Comparison of ENCODE assay signal across 13 mouse cellular contexts in genomic region chr4:121051863-121052262, GRCm38 (mm10). TPM values are rescaled to one million over a fixed set of nuclear protein-coding genes. Genes with fewer than 3 reads are reported as not detected.
DNase-seq lines count a peak whose midpoint lies in the region; ATAC-seq lines count a peak whose summit lies in the region.
"Had no signal": no experiment of that assay in that cellular context is flagged by ENCODE, and none has a peak within 500 bp of the region (broad histone marks: within the 10 kb centered on the region; RNA-seq: fewer than 3 reads in every experiment).

No protein-coding gene starts in this region.

- no peaks in the 10 kb centered on the region for H3K9me3 ChIP-seq in heart, embryonic 13.5 days
- no peaks in the 10 kb centered on the region for H3K9me3 ChIP-seq in midbrain, embryonic 14.5 days (ENCODE audit: control insufficient read depth, low read length)
- no peaks in the 10 kb centered on the region for H3K9me3 ChIP-seq in midbrain, embryonic 15.5 days
- no peaks in the 10 kb centered on the region for H3K9me3 ChIP-seq in hindbrain, embryonic 14.5 days (ENCODE audit: control insufficient read depth, low read length)
- H3K9me3 ChIP-seq: embryonic facial prominence, embryonic 12.5 days had no signal

- peaks cover 14% of the 10 kb centered on the region for H3K4me1 ChIP-seq in heart, embryonic 13.5 days
- H3K4me1 ChIP-seq in midbrain, embryonic 14.5 days (ENCODE audit: control insufficient read depth, insufficient read depth, low read length) = no peaks in the 10 kb centered on the region
- H3K4me1 ChIP-seq in midbrain, embryonic 15.5 days = peaks cover 7% of the 10 kb centered on the region; the same call in 1 of the 2 replicates
- peaks cover 10% of the 10 kb centered on the region; the same call in 1 of the 2 replicates for H3K4me1 ChIP-seq in hindbrain, embryonic 14.5 days (replicated peaks; ENCODE audit: control insufficient read depth, insufficient read depth, low read length)
- H3K4me1 ChIP-seq: embryonic facial prominence, embryonic 12.5 days had no signal

- H3K36me3 ChIP-seq in heart, embryonic 13.5 days = no peaks in the 10 kb centered on the region; the same call in 1 of the 2 replicates
- 0 out of 2 replicates have a peak, but pooled peaks cover 3% of the 10 kb centered on the region for H3K36me3 ChIP-seq in midbrain, embryonic 14.5 days (ENCODE audit: control insufficient read depth, insufficient read depth, low read length)
- H3K36me3 ChIP-seq in midbrain, embryonic 15.5 days (replicated peaks) = no peaks in the 10 kb centered on the region
- peaks cover 4% of the 10 kb centered on the region; the same call in 1 of the 2 replicates for H3K36me3 ChIP-seq in hindbrain, embryonic 14.5 days (replicated peaks; ENCODE audit: control insufficient read depth, insufficient read depth)

- peaks cover 23% of the 10 kb centered on the region for H3K27me3 ChIP-seq in heart, embryonic 13.5 days (replicated peaks)
- H3K27me3 ChIP-seq in midbrain, embryonic 14.5 days (ENCODE audit: control insufficient read depth, insufficient read depth, low read length) = no peaks in the 10 kb centered on the region
- peaks cover 7% of the 10 kb centered on the region; the same call in 1 of the 2 replicates for H3K27me3 ChIP-seq in midbrain, embryonic 15.5 days (replicated peaks)
- 0 out of 2 replicates have a peak, but pooled peaks cover 3% of the 10 kb centered on the region for H3K27me3 ChIP-seq in hindbrain, embryonic 14.5 days (ENCODE audit: control insufficient read depth, insufficient read depth, low read length)

- H3K4me3 ChIP-seq in heart, embryonic 13.5 days = no peak overlapping the region
- H3K4me3 ChIP-seq in midbrain, embryonic 14.5 days (replicated peaks; ENCODE audit: low read depth, low read length) = no peak overlapping the region
- H3K4me3 ChIP-seq in midbrain, embryonic 15.5 days = no peak overlapping the region
- H3K4me3 ChIP-seq in hindbrain, embryonic 14.5 days (replicated peaks; ENCODE audit: low read length) = no peak overlapping the region; the same call in 1 of the 2 replicates

- WGBS in heart, embryonic 13.5 days = 28% methylated on average over 4 of the region's 4 CpGs
- WGBS in midbrain, embryonic 14.5 days = 20% methylated on average over 4 of the region's 4 CpGs
- WGBS in midbrain, embryonic 15.5 days = 25% methylated on average over 4 of the region's 4 CpGs
- WGBS in hindbrain, embryonic 14.5 days = 24% methylated on average over 4 of the region's 4 CpGs

- DNase-seq in heart, postnatal 36 days = no peak
- DNase-seq in midbrain, embryonic 14.5 days = peak; percentile 29
- no peak for DNase-seq in hindbrain, embryonic 14.5 days (ENCODE audit: low spot score)
- DNase-seq in gastrocnemius, adult 18-20 months (ENCODE audit: low spot score) = no peak
- DNase-seq: lung, postnatal 10 days had no signal

- intact Hi-C loops in heart, postnatal 36 days (cut with DNase I) = no loop called here

- no peak overlapping the region for H3K27ac ChIP-seq in heart, embryonic 13.5 days (replicated peaks)
- no peak overlapping the region for H3K27ac ChIP-seq in midbrain, embryonic 14.5 days (replicated peaks; ENCODE audit: low read depth, low read length)
- no peak overlapping the region for H3K27ac ChIP-seq in midbrain, embryonic 15.5 days
- H3K27ac ChIP-seq in hindbrain, embryonic 14.5 days = no peak overlapping the region
- H3K27ac ChIP-seq: embryonic facial prominence, embryonic 12.5 days had no signal

- no peak for ATAC-seq in heart, embryonic 13.5 days (ENCODE audit: extremely low read depth, insufficient number of reproducible peaks, low FRiP score, low TSS enrichment)
- no peak for ATAC-seq in midbrain, embryonic 14.5 days (ENCODE audit: low FRiP score, low TSS enrichment)
- ATAC-seq in midbrain, embryonic 15.5 days (replicated peaks) = no peak
- no peak for ATAC-seq in hindbrain, embryonic 14.5 days (ENCODE audit: low FRiP score)
- ATAC-seq in CD4-positive, CD25-positive, alpha-beta regulatory T cell, adult 4 months = no peak

- peak overlapping the region; percentile 50 for H3K9ac ChIP-seq in heart, embryonic 13.5 days
- H3K9ac ChIP-seq in midbrain, embryonic 14.5 days (replicated peaks; ENCODE audit: low read length) = no peak overlapping the region
- H3K9ac ChIP-seq in midbrain, embryonic 15.5 days = no peak overlapping the region
- H3K9ac ChIP-seq in hindbrain, embryonic 14.5 days = no peak overlapping the region
- H3K9ac ChIP-seq: embryonic facial prominence, embryonic 12.5 days had no signal

- peak overlapping the region; percentile 56 for H3K4me2 ChIP-seq in heart, embryonic 13.5 days
- H3K4me2 ChIP-seq in midbrain, embryonic 14.5 days (ENCODE audit: low read length) = no peak overlapping the region
- H3K4me2 ChIP-seq in midbrain, embryonic 15.5 days = no peak overlapping the region
- peak overlapping the region; percentile 46 for H3K4me2 ChIP-seq in hindbrain, embryonic 14.5 days (replicated peaks)

RNA-seq across cellular contexts. Expression of gene Col9a2, which starts 12.7 kb away (rescaled TPM):
- polyA plus RNA-seq in heart, embryonic 13.5 days (2015; fragmentation: Nextera tagmentation; extraction: Ambion mirVana) = 7.9 and 8.4 TPM in 2 replicates
- total RNA-seq in heart, postnatal 36 days (2021) = under 1 TPM in 1 of 2 experiments, not detected in 1; 0.50 TPM
- polyA plus RNA-seq in midbrain, embryonic 14.5 days (2014; fragmentation: Nextera tagmentation; extraction: Ambion mirVana) = 8.3 and 10.9 TPM in 2 replicates
- polyA plus RNA-seq in midbrain, embryonic 15.5 days (2015; fragmentation: Nextera tagmentation; extraction: Ambion mirVana) = 18.2 and 19.4 TPM in 2 replicates
- polyA plus RNA-seq in hindbrain, embryonic 14.5 days (2014; fragmentation: Nextera tagmentation; extraction: Ambion mirVana) = 17.0 and 17.1 TPM in 2 replicates
- under 1 TPM; 0.18 to 0.19 TPM for total RNA-seq in gastrocnemius, adult 18-20 months (2021)
- polyA plus RNA-seq in CD4-positive, CD25-positive, alpha-beta regulatory T cell, adult 4 months (2017; shearing (Covaris generic)) = not detected

RNA-seq across cellular contexts. Expression of gene Smap2, which starts 34.8 kb away (rescaled TPM):
- polyA plus RNA-seq in heart, embryonic 13.5 days (2015; fragmentation: Nextera tagmentation; extraction: Ambion mirVana) = 11.5 and 12.3 TPM in 2 replicates
- total RNA-seq in heart, postnatal 36 days (2021) = 10 to 100 TPM; 40.0 to 47.7 TPM
- 47.5 and 52.0 TPM in 2 replicates for polyA plus RNA-seq in midbrain, embryonic 14.5 days (2014; fragmentation: Nextera tagmentation; extraction: Ambion mirVana)
- 45.1 and 46.6 TPM in 2 replicates for polyA plus RNA-seq in midbrain, embryonic 15.5 days (2015; fragmentation: Nextera tagmentation; extraction: Ambion mirVana)
- 57.3 and 61.4 TPM in 2 replicates for polyA plus RNA-seq in hindbrain, embryonic 14.5 days (2014; fragmentation: Nextera tagmentation; extraction: Ambion mirVana)
- total RNA-seq in gastrocnemius, adult 18-20 months (2021) = 10 to 100 TPM; 13.5 to 17.3 TPM
- polyA plus RNA-seq in CD4-positive, CD25-positive, alpha-beta regulatory T cell, adult 4 months (2017; shearing (Covaris generic)) = 10 to 100 TPM; 34.0 to 37.4 TPM

RNA-seq across cellular contexts. Expression of gene Zmpste24, which starts 46.2 kb away (rescaled TPM):
- polyA plus RNA-seq in heart, embryonic 13.5 days (2015; fragmentation: Nextera tagmentation; extraction: Ambion mirVana) = 22.2 and 22.6 TPM in 2 replicates
- 10 to 100 TPM; 21.7 to 24.6 TPM for total RNA-seq in heart, postnatal 36 days (2021)
- polyA plus RNA-seq in midbrain, embryonic 14.5 days (2014; fragmentation: Nextera tagmentation; extraction: Ambion mirVana) = 17.0 and 21.7 TPM in 2 replicates
- 22.2 and 22.5 TPM in 2 replicates for polyA plus RNA-seq in midbrain, embryonic 15.5 days (2015; fragmentation: Nextera tagmentation; extraction: Ambion mirVana)
- 22.1 and 25.1 TPM in 2 replicates for polyA plus RNA-seq in hindbrain, embryonic 14.5 days (2014; fragmentation: Nextera tagmentation; extraction: Ambion mirVana)
- total RNA-seq in gastrocnemius, adult 18-20 months (2021) = 10 to 100 TPM; 18.9 to 19.0 TPM
- 10 to 100 TPM; 42.8 to 56.3 TPM for polyA plus RNA-seq in CD4-positive, CD25-positive, alpha-beta regulatory T cell, adult 4 months (2017; shearing (Covaris generic))

RNA-seq across cellular contexts. Expression of gene Tmco2, which starts 57.2 kb away (rescaled TPM):
- not detected in 2 replicates for polyA plus RNA-seq in heart, embryonic 13.5 days (2015; fragmentation: Nextera tagmentation; extraction: Ambion mirVana)
- total RNA-seq in heart, postnatal 36 days (2021) = not detected
- not detected in 2 replicates for polyA plus RNA-seq in midbrain, embryonic 14.5 days (2014; fragmentation: Nextera tagmentation; extraction: Ambion mirVana)
- polyA plus RNA-seq in midbrain, embryonic 15.5 days (2015; fragmentation: Nextera tagmentation; extraction: Ambion mirVana) = 0.25 TPM in 1 of 2 replicates, not detected in the other
- not detected in 2 replicates for polyA plus RNA-seq in hindbrain, embryonic 14.5 days (2014; fragmentation: Nextera tagmentation; extraction: Ambion mirVana)
- total RNA-seq in gastrocnemius, adult 18-20 months (2021) = not detected
- polyA plus RNA-seq in CD4-positive, CD25-positive, alpha-beta regulatory T cell, adult 4 months (2017; shearing (Covaris generic)) = not detected
- total RNA-seq: ES-E14; heart, postnatal 10 days; left cerebral cortex, postnatal 25 days had no signal
- polyA plus RNA-seq: embryonic facial prominence, embryonic 12.5 days; kidney, embryonic 16.5 days had no signal

Comparison
In these comparisons a context has a peak if more than half of its experiments do, and no peak if none do; other contexts are left out.
1. H3K4me2 ChIP-seq: peak in heart, embryonic 13.5 days (single experiment) and hindbrain, embryonic 14.5 days (single experiment); none in midbrain, embryonic 14.5 days (single experiment) and midbrain, embryonic 15.5 days (single experiment).